Mouse (Mus musculus): ENCODE measurements around the gene Dhtkd1. TPM values are rescaled to one million over a fixed set of nuclear protein-coding genes. Genes with fewer than 3 reads are reported as not detected.
A peak's percentile ranks its signal among the peaks of the same experiment; 100 is the strongest.

The Dhtkd1 gene
- polyA plus RNA-seq, 1 experiment from 2014 or later, result 2.1 TPM

DNA sequence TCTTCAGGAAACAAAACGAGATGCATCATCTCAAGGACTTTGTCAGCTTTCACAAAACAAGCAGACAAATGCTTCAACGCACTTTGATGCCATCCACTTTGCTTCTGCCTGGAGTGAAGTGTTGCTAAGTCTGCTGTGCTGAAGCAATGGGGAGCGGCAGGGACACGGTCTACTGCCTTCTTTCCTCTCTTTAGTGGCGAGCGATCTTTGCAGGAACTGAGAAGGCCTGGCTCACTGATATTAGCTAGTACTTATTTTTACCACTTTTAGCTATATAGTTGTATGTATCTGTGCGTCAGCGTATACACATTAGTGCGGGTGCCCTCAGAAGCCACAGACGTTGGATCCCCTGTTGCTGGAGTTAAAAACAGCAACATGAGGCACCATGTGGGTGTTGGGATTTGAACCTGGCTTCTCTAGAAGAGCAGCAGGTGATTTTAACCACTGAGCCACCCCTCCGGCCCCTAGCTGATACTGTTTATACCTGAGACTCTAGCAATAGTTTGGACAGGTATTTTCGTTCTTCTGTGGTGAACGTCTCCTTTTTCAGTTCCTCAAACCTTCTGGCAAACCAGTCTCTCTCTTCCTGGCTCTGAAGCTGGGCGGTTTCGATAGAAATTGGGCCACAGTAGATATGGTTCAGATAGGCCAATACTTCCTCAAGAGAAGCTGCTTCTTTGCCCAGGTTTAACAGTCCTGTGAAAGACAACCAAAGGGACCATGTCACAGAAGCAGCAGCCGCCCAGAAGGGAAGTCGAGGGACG, 12.1 kb downstream of the Dhtkd1 start:
- H3K36me3 ChIP-seq, result no peaks in the 10 kb centered on the region
- H3K4me2 ChIP-seq, result no peak overlapping the region
- ATAC-seq (ENCODE audit: insufficient number of reproducible peaks, low FRiP score), result no peak
- H3K27ac ChIP-seq (ENCODE audit: poor library complexity, severe bottlenecking), result no peak overlapping the region
- 90% methylated on average over 18 of the region's 18 CpGs for WGBS
- no peaks in the 10 kb centered on the region for H3K4me1 ChIP-seq (replicated peaks)
- H3K9me3 ChIP-seq (replicated peaks), result no peaks in the 10 kb centered on the region
- H3K4me3 ChIP-seq, result no peak overlapping the region
- H3K27me3 ChIP-seq (replicated peaks), result no peaks in the 10 kb centered on the region
- no peak overlapping the region for H3K9ac ChIP-seq

- WGBS, result 83% methylated on average over 5 of the region's 5 CpGs
- ATAC-seq (ENCODE audit: insufficient number of reproducible peaks, low FRiP score), result no peak
- Histone ChIP-seq H3K27ac (ENCODE audit: poor library complexity, severe bottlenecking) (no peak overlapping the region), H3K4me3 (no peak overlapping the region), H3K27me3 (replicated peaks) (no peaks in the 10 kb centered on the region), H3K9me3 (replicated peaks) (no peaks in the 10 kb centered on the region), H3K9ac (no peak overlapping the region), H3K4me2 (no peak overlapping the region), H3K4me1 (replicated peaks) (no peaks in the 10 kb centered on the region), H3K36me3 (no peaks in the 10 kb centered on the region)
These were observed 12.8 kb downstream of the Dhtkd1 start for GRCm38 (mm10) chr2:5929793-5930192.

DNA sequence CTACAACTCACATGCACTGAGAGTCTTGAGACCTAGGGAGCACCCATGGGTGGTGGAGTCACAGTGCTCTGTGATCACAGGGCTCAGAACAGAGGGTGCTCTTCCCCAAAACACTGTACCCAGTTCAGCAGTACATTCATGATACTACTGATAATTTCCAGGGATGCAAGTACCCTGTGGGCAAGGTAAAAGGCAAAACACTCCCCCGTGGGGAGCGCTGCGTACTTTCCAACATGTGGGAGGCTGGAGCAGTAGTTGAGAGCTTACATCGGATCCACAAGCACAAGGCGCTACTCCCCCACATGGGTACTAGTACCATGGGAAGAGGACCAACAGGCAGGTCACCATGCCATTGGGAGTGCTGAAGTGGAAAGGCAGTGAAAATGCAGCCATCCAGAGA, 15.1 kb downstream of the Dhtkd1 start:
- no peak overlapping the region for H3K4me2 ChIP-seq
- no peaks in the 10 kb centered on the region for H3K9me3 ChIP-seq (replicated peaks)
- 91% methylated on average over 5 of the region's 5 CpGs for WGBS
- no peaks in the 10 kb centered on the region for H3K4me1 ChIP-seq (replicated peaks)
- no peak overlapping the region for H3K27ac ChIP-seq (ENCODE audit: poor library complexity, severe bottlenecking)
- H3K27me3 ChIP-seq (replicated peaks), result no peaks in the 10 kb centered on the region
- H3K9ac ChIP-seq, result no peak overlapping the region
- ATAC-seq (ENCODE audit: insufficient number of reproducible peaks, low FRiP score), result no peak
- no peaks in the 10 kb centered on the region for H3K36me3 ChIP-seq
- H3K4me3 ChIP-seq, result no peak overlapping the region

DNA sequence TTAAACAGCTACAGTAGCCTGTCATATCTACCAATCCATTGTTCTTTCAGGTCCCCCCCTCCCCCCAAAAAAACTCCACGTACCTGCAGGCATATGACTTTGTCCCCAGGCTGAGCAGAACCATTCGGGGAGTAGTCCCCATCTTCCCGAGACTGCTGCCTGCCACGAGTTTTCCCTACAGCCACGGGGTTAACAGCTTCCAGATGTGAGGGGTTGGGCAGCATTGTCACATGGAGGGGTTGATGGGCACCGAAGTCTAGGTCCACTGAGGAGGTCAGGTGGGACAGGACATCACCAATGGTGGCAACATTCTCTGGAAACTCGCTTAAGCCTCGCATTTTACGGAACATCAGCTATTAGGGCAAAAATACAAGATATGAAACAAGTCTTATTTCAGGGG, 18.8 kb downstream of the Dhtkd1 start:
- no peak overlapping the region for H3K4me3 ChIP-seq
- 73% methylated on average over 9 of the region's 9 CpGs for WGBS
- ATAC-seq (ENCODE audit: insufficient number of reproducible peaks, low FRiP score), result no peak
- H3K27ac ChIP-seq (ENCODE audit: poor library complexity, severe bottlenecking), result no peak overlapping the region
- no peaks in the 10 kb centered on the region for H3K4me1 ChIP-seq (replicated peaks)
- H3K4me2 ChIP-seq, result no peak overlapping the region
- H3K9me3 ChIP-seq (replicated peaks), result no peaks in the 10 kb centered on the region
- no peak overlapping the region for H3K9ac ChIP-seq
- H3K27me3 ChIP-seq (replicated peaks), result no peaks in the 10 kb centered on the region
- H3K36me3 ChIP-seq, result 0 out of 2 replicates have a peak, but pooled peaks cover 2% of the 10 kb centered on the region

- WGBS, result 94% methylated on average over 6 of the region's 6 CpGs
- H3K27ac ChIP-seq (ENCODE audit: poor library complexity, severe bottlenecking), result no peak overlapping the region
- 0 out of 2 replicates have a peak, but pooled peaks cover 2% of the 10 kb centered on the region for H3K36me3 ChIP-seq
- no peak for ATAC-seq (ENCODE audit: insufficient number of reproducible peaks, low FRiP score)
- no peaks in the 10 kb centered on the region for H3K9me3 ChIP-seq (replicated peaks)
- no peak overlapping the region for H3K9ac ChIP-seq
- no peak overlapping the region for H3K4me3 ChIP-seq
- H3K27me3 ChIP-seq (replicated peaks), result no peaks in the 10 kb centered on the region
- H3K4me2 ChIP-seq, result no peak overlapping the region
- no peaks in the 10 kb centered on the region for H3K4me1 ChIP-seq (replicated peaks)
These were observed 19.8 kb downstream of the Dhtkd1 start for GRCm38 (mm10) chr2:5922823-5923222.

DNA sequence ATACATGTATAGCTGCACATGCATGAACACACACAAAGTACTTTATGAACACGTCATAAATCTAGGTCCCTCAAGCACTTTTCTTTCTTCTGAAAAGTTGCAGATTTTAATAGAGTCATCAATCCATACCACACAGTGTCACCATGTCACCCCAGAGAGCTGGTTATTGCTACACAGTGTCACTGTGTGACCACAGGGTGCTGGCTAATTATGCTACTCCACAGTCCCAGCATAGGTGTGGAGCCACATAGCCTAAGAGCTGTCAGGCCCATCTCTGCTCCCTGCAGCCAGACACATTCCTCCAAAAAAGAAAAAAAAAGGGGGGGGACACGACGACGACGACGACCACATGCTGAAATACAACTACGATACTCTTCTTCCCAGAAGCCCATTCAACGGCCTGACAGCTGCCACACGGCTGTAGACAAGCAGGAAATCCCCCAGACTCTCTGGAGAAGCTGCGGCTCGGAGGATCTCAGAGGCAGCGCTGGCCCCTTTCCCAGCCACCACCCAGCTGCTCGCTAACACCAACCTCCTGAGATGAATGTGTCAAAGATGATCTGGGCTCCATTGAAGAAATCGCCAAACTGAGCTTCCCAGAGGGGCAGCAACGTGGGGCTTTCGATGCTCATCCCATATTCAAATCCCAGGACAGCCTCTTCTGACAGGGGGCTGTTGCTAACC, 31.2 kb downstream of the Dhtkd1 start:
- Histone ChIP-seq H3K27ac (ENCODE audit: poor library complexity, severe bottlenecking) (no peak overlapping the region), H3K9me3 (replicated peaks) (0 out of 2 replicates have a peak, but pooled peaks cover 4% of the 10 kb centered on the region), H3K27me3 (replicated peaks) (no peaks in the 10 kb centered on the region), H3K4me3 (no peak overlapping the region), H3K4me1 (replicated peaks) (0 out of 2 replicates have a peak, but pooled peaks cover 2% of the 10 kb centered on the region), H3K9ac (no peak overlapping the region), H3K4me2 (no peak overlapping the region), H3K36me3 (no peaks in the 10 kb centered on the region)
- WGBS, result 63% methylated on average over 16 of the region's 16 CpGs
- ATAC-seq (ENCODE audit: insufficient number of reproducible peaks, low FRiP score), result no peak

DNA sequence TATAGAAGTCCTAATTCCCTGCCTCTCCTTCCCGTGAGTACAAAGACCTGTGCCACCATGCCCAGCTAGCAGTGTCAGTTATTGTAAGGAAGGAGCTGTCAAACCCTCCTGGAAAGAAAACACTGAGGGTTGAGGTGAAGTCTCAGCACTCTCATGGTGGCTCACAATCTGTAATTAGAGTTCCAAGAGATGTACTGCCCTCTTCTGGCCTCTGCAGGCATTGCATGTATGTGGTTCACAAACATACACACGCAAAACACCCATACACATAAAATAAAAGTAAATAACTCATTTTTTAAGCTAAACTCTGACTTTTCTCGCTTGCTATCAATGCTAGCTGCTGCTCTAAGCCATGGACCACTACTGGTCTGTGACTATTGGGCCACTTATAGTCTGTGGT, 36.0 kb downstream of the Dhtkd1 start:
- H3K9me3 ChIP-seq (replicated peaks), result 0 out of 2 replicates have a peak, but pooled peaks cover 4% of the 10 kb centered on the region
- no peaks in the 10 kb centered on the region for H3K27me3 ChIP-seq (replicated peaks)
- ATAC-seq (ENCODE audit: insufficient number of reproducible peaks, low FRiP score), result no peak
- no peak overlapping the region for H3K4me3 ChIP-seq
- H3K4me1 ChIP-seq (replicated peaks), result peaks cover 2% of the 10 kb centered on the region; the same call in 1 of the 2 replicates
- no peak overlapping the region for H3K4me2 ChIP-seq
- 53% methylated on average over 3 of the region's 3 CpGs for WGBS
- no peak overlapping the region for H3K27ac ChIP-seq (ENCODE audit: poor library complexity, severe bottlenecking)
- no peak overlapping the region for H3K9ac ChIP-seq
- no peaks in the 10 kb centered on the region; the same call in none of the 2 replicates for H3K36me3 ChIP-seq

GRCm38 (mm10) chr2:5906092-5906491, 36.5 kb downstream of the Dhtkd1 start:
- Histone ChIP-seq H3K4me3 (no peak overlapping the region), H3K27ac (ENCODE audit: poor library complexity, severe bottlenecking) (no peak overlapping the region), H3K36me3 (no peaks in the 10 kb centered on the region; the same call in none of the 2 replicates), H3K4me1 (replicated peaks) (peaks cover 2% of the 10 kb centered on the region; the same call in 1 of the 2 replicates), H3K9me3 (replicated peaks) (0 out of 2 replicates have a peak, but pooled peaks cover 4% of the 10 kb centered on the region), H3K9ac (no peak overlapping the region), H3K27me3 (replicated peaks) (no peaks in the 10 kb centered on the region), H3K4me2 (no peak overlapping the region)
- 32% methylated on average over 5 of the region's 5 CpGs for WGBS
- no peak for ATAC-seq (ENCODE audit: insufficient number of reproducible peaks, low FRiP score)

- H3K4me2 ChIP-seq, result no peak overlapping the region
- ATAC-seq (ENCODE audit: insufficient number of reproducible peaks, low FRiP score), result no peak
- no peak overlapping the region for H3K4me3 ChIP-seq
- 62% methylated on average over 5 of the region's 5 CpGs for WGBS
- no peak overlapping the region for H3K9ac ChIP-seq
- no peak overlapping the region for H3K27ac ChIP-seq (ENCODE audit: poor library complexity, severe bottlenecking)
- H3K36me3 ChIP-seq, result peaks cover 5% of the 10 kb centered on the region
- H3K27me3 ChIP-seq (replicated peaks), result no peaks in the 10 kb centered on the region
- no peaks in the 10 kb centered on the region for H3K9me3 ChIP-seq (replicated peaks)
- no peaks in the 10 kb centered on the region for H3K4me1 ChIP-seq (replicated peaks)
These were observed 42.4 kb downstream of the Dhtkd1 start for GRCm38 (mm10) chr2:5900145-5900544.

DNA sequence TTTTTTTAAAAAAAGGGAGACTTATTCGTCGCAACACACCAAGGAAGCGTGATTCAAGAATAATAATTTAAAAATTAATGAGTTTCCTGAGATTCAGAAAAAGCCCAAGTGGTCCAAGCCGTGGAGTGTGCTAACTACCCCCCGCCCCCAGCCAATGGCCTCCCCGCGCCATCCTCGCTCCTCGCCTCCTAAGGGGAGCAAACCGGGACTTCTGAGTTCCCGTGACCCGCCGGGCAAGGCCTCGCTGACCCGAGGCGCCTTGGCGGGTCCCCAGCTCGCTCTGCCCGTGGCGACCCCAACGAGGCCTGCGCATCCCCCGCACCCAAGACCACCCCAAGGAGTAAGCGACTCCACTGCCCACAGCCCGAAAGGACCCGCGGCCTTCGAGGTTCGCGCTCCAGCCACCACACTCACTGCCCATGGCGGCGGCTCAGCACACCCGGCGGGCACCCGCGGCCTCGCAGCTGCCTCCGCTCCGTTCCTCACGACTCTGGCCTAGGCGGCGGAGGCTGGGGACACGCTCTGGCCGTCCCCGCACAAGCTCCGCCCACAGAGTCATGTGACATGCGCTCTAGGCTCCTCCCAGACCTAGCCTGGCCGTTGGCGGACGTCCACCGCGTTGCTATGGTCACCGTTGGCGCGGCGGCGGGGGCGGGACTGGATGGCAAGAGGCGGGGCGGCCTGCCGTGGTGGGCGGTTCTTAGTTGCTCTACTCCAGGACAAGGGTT, 47.6 kb downstream of the Dhtkd1 start, which contains the start of gene Sec61a2:
TSS of gene Sec61a2 (minus strand) at position 590 of the 728 bp plus-strand sequence.
- H3K27me3 ChIP-seq (replicated peaks), result no peaks in the 10 kb centered on the region
- peak; percentile 100 for ATAC-seq (ENCODE audit: insufficient number of reproducible peaks, low FRiP score)
- H3K36me3 ChIP-seq, result peaks cover 20% of the 10 kb centered on the region
- peaks cover 4% of the 10 kb centered on the region for H3K4me1 ChIP-seq (replicated peaks)
- peak within 1 kb of the TSS; percentile 86 for H3K27ac ChIP-seq (ENCODE audit: poor library complexity, severe bottlenecking)
- H3K4me3 ChIP-seq, result peak within 1 kb of the TSS; percentile 93
- under 1% methylated on average over 62 of the region's 62 CpGs for WGBS
- no peaks in the 10 kb centered on the region for H3K9me3 ChIP-seq (replicated peaks)
- H3K9ac ChIP-seq, result peak within 1 kb of the TSS; percentile 96
- H3K4me2 ChIP-seq, result peak within 1 kb of the TSS; percentile 75

DNA sequence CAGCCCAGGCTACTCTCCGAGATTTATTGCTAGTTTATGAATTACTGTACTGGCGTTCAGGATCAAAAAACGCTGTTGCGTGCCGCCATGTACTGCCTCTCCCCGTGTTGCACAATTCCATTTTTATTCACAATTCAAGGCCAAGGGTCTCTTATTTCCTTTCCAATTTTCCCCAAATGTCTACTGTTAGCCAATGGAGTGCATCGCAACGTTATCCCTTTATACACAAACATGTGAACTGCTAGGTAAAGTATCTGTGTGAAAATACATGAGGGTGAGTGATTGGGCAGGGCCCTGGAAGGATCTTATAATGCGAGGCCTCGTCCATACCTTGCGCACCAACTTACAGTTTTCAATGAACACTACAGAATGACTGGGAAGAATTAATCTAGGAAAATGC, 48.3 kb downstream of the Dhtkd1 start:
- Histone ChIP-seq H3K4me1 (replicated peaks) (peaks cover 4% of the 10 kb centered on the region), H3K9me3 (replicated peaks) (no peaks in the 10 kb centered on the region), H3K27ac (ENCODE audit: poor library complexity, severe bottlenecking) (no peak overlapping the region), H3K4me2 (peak overlapping the region; percentile 75), H3K9ac (peak overlapping the region; percentile 96), H3K4me3 (peak overlapping the region; percentile 93), H3K36me3 (peaks cover 20% of the 10 kb centered on the region), H3K27me3 (replicated peaks) (no peaks in the 10 kb centered on the region)
- 52% methylated on average over 11 of the region's 11 CpGs for WGBS
- ATAC-seq (ENCODE audit: insufficient number of reproducible peaks, low FRiP score), result no peak

Data from heart, embryonic 12.5 days (tissue).